21 mouse cellular contexts compared by ENCODE assay signal in the genomic region with DNA sequence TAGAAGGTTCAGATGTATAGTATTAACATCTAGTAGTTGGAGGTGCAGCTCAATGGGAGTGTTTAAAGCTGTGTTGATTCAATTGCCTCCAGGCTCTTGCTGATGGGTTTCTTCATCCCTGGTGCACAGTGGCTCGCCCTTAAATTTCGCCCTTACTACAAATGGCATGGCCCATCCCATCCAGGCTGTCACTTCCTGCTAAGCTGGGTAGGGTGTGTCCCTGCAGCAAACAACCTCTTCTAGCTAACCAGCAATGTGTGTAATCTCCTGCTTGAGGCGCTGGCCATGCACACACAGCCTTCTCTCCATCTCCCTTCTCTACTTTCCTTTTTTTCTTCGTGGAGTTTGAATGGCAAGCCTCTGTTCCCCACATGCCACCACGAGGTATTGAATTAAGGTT.
A peak's percentile ranks its signal among the peaks of the same experiment; 100 is the strongest.
DNase-seq lines count a peak whose midpoint lies in the region; ATAC-seq and TF ChIP-seq lines count a peak whose summit lies in the region.
"Had no signal": no experiment of that assay in that cellular context is flagged by ENCODE, and none has a peak within 500 bp of the region (broad histone marks: within the 10 kb centered on the region; RNA-seq: fewer than 3 reads in every experiment).

No protein-coding gene starts in this region.

- no peaks in the 10 kb centered on the region for H3K27me3 ChIP-seq in midbrain, embryonic 11.5 days (ENCODE audit: control insufficient read depth, insufficient read depth, low read length)
- no peaks in the 10 kb centered on the region for H3K27me3 ChIP-seq in midbrain, embryonic 15.5 days (replicated peaks)
- H3K27me3 ChIP-seq: embryonic facial prominence, embryonic 13.5 days; forebrain, embryonic 15.5 days; heart, embryonic 12.5 days; hindbrain, embryonic 12.5 days; midbrain, embryonic 12.5 days had no signal

- H3K9ac ChIP-seq in midbrain, embryonic 11.5 days (ENCODE audit: low read length), result no peak overlapping the region
- no peak overlapping the region for H3K9ac ChIP-seq in midbrain, embryonic 15.5 days
- H3K9ac ChIP-seq: embryonic facial prominence, embryonic 13.5 days; forebrain, embryonic 15.5 days; heart, embryonic 12.5 days; hindbrain, embryonic 12.5 days; midbrain, embryonic 12.5 days had no signal

- TF ChIP-seq CTCF in bone marrow, adult 2 months (IDR thresholded peaks at IDR 0.05; ENCODE audit: control insufficient read depth, insufficient read depth, low read length), result no peak

- DNase-seq in midbrain, embryonic 11.5 days (ENCODE audit: low spot score, missing footprints), result peak; percentile 45
- DNase-seq in adrenal gland, adult 8-10 months, result no peak
- no peak for DNase-seq in frontal cortex, postnatal 25 days (ENCODE audit: low spot score in 2 of 2)
- DNase-seq in right cerebral cortex, postnatal 36 days (ENCODE audit: low spot score in 2 of 2), result no peak
- DNase-seq: cerebellum, adult 9-11 months; heart, postnatal 14 days; kidney, adult 2 months; kidney, postnatal 36 days; layer of hippocampus, adult 9-11 months; right cerebral cortex, postnatal 4 days had no signal

- no peaks in the 10 kb centered on the region for H3K9me3 ChIP-seq in midbrain, embryonic 11.5 days (ENCODE audit: control insufficient read depth, low read length)
- H3K9me3 ChIP-seq in midbrain, embryonic 15.5 days, result no peaks in the 10 kb centered on the region
- H3K9me3 ChIP-seq: embryonic facial prominence, embryonic 13.5 days; forebrain, embryonic 15.5 days; heart, embryonic 12.5 days; hindbrain, embryonic 12.5 days; midbrain, embryonic 12.5 days had no signal

- no peaks in the 10 kb centered on the region for H3K4me1 ChIP-seq in midbrain, embryonic 11.5 days (ENCODE audit: control insufficient read depth, insufficient read depth, low read length)
- H3K4me1 ChIP-seq in midbrain, embryonic 15.5 days, result peaks cover 3% of the 10 kb centered on the region; the same call in 1 of the 2 replicates
- peaks cover 4% of the 10 kb centered on the region; the same call in 1 of the 2 replicates for H3K4me1 ChIP-seq in bone marrow, adult 2 months (ENCODE audit: control insufficient read depth, insufficient read depth, low read length)
- H3K4me1 ChIP-seq: midbrain, embryonic 12.5 days had no signal

- no peak for ATAC-seq in midbrain, embryonic 11.5 days (ENCODE audit: low FRiP score)
- no peak for ATAC-seq in midbrain, embryonic 15.5 days (replicated peaks)
- ATAC-seq in megakaryocyte, adult 5-6 weeks (ENCODE audit: poor library complexity, severe bottlenecking), result peak; percentile 90
- ATAC-seq: forebrain, embryonic 15.5 days; inflammation-experienced regulatory T-cells, adult 6 months had no signal

- H3K27ac ChIP-seq in midbrain, embryonic 11.5 days (ENCODE audit: low read depth, low read length), result no peak overlapping the region
- no peak overlapping the region for H3K27ac ChIP-seq in midbrain, embryonic 15.5 days
- peak overlapping the region; percentile 49; the same call in 1 of the 2 replicates for H3K27ac ChIP-seq in bone marrow, adult 2 months (ENCODE audit: control insufficient read depth, insufficient read depth, low read depth, low read length, poor library complexity)
- H3K27ac ChIP-seq: forebrain, embryonic 15.5 days; hindbrain, embryonic 12.5 days; midbrain, embryonic 12.5 days had no signal

- no peak overlapping the region for H3K4me3 ChIP-seq in midbrain, embryonic 11.5 days (ENCODE audit: low read depth, low read length)
- no peak overlapping the region for H3K4me3 ChIP-seq in midbrain, embryonic 15.5 days
- no peak overlapping the region for H3K4me3 ChIP-seq in bone marrow, adult 2 months (replicated peaks; ENCODE audit: control insufficient read depth, low read depth, low read length)
- H3K4me3 ChIP-seq: embryonic facial prominence, embryonic 13.5 days; forebrain, embryonic 15.5 days; heart, embryonic 12.5 days; hindbrain, embryonic 12.5 days; midbrain, embryonic 12.5 days; myocyte had no signal

- WGBS in midbrain, embryonic 11.5 days, result 86% methylated on average over 5 of the region's 5 CpGs
- 82% methylated on average over 5 of the region's 5 CpGs for WGBS in midbrain, embryonic 15.5 days
- WGBS in bone marrow, adult 2 months, result 60% methylated on average over 5 of the region's 5 CpGs

- no peak overlapping the region for H3K4me2 ChIP-seq in midbrain, embryonic 11.5 days
- no peak overlapping the region for H3K4me2 ChIP-seq in midbrain, embryonic 15.5 days
- H3K4me2 ChIP-seq: embryonic facial prominence, embryonic 13.5 days; forebrain, embryonic 15.5 days; heart, embryonic 12.5 days; hindbrain, embryonic 12.5 days; liver, embryonic 11.5 days; midbrain, embryonic 12.5 days had no signal

- H3K36me3 ChIP-seq in midbrain, embryonic 11.5 days (ENCODE audit: control insufficient read depth, insufficient read depth, low read length), result no peaks in the 10 kb centered on the region
- H3K36me3 ChIP-seq in midbrain, embryonic 15.5 days (replicated peaks), result no peaks in the 10 kb centered on the region
- H3K36me3 ChIP-seq: embryonic facial prominence, embryonic 13.5 days; forebrain, embryonic 15.5 days; heart, embryonic 12.5 days; hindbrain, embryonic 12.5 days; midbrain, embryonic 12.5 days had no signal

- no peak for TF ChIP-seq POLR2A in bone marrow, adult 2 months (IDR thresholded peaks at IDR 0.05; ENCODE audit: borderline replicate concordance, control insufficient read depth, low read depth, low read length)
